Mouse (Mus musculus): Measurements from ENCODE around the gene Sec61a2.

DNA sequence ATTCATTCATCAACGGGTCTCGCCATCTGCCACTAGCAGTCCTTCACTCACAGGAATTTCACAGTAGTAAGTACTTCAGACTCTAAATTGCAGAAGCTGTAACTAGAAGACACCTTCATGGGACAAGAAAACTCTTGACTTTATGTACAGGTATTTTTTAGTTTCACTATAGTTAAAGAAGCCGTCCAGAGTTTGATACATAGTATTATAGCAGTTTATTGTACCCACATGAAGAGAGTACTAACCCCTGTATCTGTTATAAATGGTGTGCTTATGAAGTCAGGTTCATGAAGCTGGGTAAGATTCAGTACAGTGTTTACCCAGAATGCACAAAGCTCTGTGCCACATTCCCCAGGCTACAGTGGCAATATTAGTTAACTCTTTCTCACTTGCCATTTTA, 32.4 kb downstream of the Sec61a2 start, which contains the start of gene Gm13199:
- no peak for TF ChIP-seq CTCF (conservative IDR thresholded peaks at IDR 0.05 in 1 of 2, IDR thresholded peaks at IDR 0.05 in 1 of 2; ENCODE audit: low read depth in 2 of 2, low read length in 2 of 2)
- no peak for TF ChIP-seq MXI1 (IDR thresholded peaks at IDR 0.05; ENCODE audit: low read depth, low read length)
- TF ChIP-seq JUND (conservative IDR thresholded peaks at IDR 0.05; ENCODE audit: low read depth, low read length), result no peak
- TF ChIP-seq EP300 (IDR thresholded peaks at IDR 0.05; ENCODE audit: low read length), result no peak
- TF ChIP-seq POLR2A (IDR thresholded peaks at IDR 0.05; ENCODE audit: low read depth, low read length), result no peak
- no peak for TF ChIP-seq TCF12 (IDR thresholded peaks at IDR 0.05; ENCODE audit: low read depth, low read length)
- no peak for TF ChIP-seq JUN (IDR thresholded peaks at IDR 0.05; ENCODE audit: insufficient read depth, low read depth, low read length)
- no peak for TF ChIP-seq UBTF (IDR thresholded peaks at IDR 0.05; ENCODE audit: low read depth, low read length)
- no peak for TF ChIP-seq USF2 (conservative IDR thresholded peaks at IDR 0.05; ENCODE audit: low read depth, low read length)
- TF ChIP-seq PAX5 (IDR thresholded peaks at IDR 0.05; ENCODE audit: low read length), result no peak
- no peak for TF ChIP-seq KAT2A (IDR thresholded peaks at IDR 0.05; ENCODE audit: insufficient replicate concordance, low read length)
- no peak for TF ChIP-seq ELF1 (IDR thresholded peaks at IDR 0.05; ENCODE audit: low read depth, low read length)

Measured in CH12.LX (cell line).